Mouse (Mus musculus) cerebellum, postnatal 36 days (tissue): ENCODE results near the gene Olfr809.

ENCODE experiments used
- DNase-seq, 2 experiments: peaks; one replicate each; pipeline ENCODE4 v3.0.0; 2021 to 2022; ENCODE audit warnings: mixed read lengths in 2 of 2

Gene Olfr809

GRCm38 (mm10) chr10:129774338-129774737, at the start of gene Olfr809:
Gene Olfr809, plus strand, starts transcription at chr10:129774638.
- no peak for DNase-seq

GRCm38 (mm10) chr10:129729275-129729674, 45.2 kb upstream of the Olfr809 start, which contains the start of gene Olfr805:
Gene Olfr805, minus strand, starts transcription at chr10:129729375.
- DNase-seq = no peak

DNA sequence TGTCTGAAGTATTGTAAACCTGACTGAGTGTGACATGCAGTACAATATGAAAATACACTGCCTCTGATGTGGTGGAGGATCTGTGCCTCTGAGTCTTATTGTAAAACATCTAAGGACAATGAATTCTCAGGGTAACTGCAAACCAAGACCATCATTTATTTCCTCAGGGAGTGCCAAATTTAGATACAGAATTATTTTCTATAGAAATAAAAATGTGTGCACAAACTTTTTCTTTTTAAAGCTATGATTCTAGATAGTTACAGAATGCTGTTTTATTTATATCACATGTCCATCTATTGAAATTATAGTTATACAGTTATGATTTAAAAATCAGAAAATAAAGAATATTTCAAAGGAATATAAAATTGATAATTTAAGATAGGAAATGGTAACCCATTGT, 32.6 kb upstream of the Olfr809 start, which contains the start of gene Olfr806:
Olfr806 (minus strand) TSS at position 101 of the 400 bp plus-strand sequence.
- no peak for DNase-seq

DNA sequence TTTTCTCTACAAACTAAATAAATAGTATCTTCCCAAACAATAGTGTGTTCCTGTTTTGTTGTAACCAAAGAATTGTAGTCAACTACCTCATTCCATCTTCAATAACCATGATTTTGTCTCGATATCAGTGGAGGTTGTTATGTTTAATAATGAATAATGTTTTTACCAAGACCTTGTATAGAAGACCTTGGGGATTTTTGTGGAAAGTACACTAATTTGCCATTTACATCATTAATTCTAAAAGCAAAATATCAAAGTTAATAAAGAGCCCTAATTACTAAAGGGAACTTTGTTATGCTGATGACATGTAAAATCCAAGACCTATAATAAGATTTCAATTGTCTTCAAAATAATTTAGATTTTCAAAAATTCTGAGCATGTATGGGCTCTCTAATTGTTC, 16.7 kb upstream of the Olfr809 start, which contains the start of gene Olfr807:
Olfr807 (minus strand) TSS at position 101 of the 400 bp plus-strand sequence.
- no peak for DNase-seq

DNA sequence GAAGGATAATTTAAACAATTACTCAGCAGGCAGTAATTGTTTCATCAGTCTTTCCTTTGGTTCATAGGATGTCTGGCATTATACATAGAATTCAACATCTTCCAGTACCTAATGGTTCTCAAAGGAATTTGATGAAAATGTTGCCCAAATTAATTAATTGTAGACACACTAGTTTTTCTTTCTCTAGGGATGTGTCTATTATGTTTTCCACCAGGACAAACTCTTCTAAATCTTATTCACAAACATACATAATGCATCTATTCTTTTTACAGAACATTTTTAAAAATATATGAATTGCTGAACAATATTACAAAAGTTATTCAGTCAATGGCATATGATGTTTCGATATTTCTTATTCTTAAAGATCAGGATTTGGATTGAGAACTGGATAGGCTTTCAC, 9.3 kb upstream of the Olfr809 start, which contains the start of gene Olfr808:
Olfr808 (plus strand) TSS at position 301 of the 400 bp plus-strand sequence.
- no peak for DNase-seq

DNA sequence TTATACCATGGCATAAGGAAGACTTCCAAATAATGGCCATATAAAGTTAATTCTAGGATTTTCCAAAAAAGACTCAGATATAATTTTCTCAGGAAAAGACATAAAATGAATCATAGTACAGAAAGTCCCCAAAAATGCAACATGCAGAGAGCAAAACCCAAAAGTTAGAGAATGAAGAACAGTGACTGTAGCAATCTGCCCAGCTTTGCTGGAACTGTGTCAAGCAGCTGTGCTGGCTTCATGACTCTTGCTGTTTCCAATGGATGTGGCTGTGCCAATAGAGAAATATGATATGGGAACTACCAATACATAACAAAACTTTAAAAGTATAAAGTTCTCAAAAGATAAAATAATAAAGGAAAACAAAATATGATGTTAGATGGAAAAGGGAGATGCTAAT, 3.7 kb downstream of the Olfr809 start:
- DNase-seq = no peak

GRCm38 (mm10) chr10:129794817-129795216, 20.4 kb downstream of the Olfr809 start, which contains the start of gene Olfr810:
Gene Olfr810, minus strand, starts transcription at chr10:129794917.
- no peak for DNase-seq

GRCm38 (mm10) chr10:129804296-129804695, 29.9 kb downstream of the Olfr809 start, which contains the start of gene Olfr811:
Gene Olfr811, minus strand, starts transcription at chr10:129804396.
- no peak for DNase-seq
